Mouse (Mus musculus): ENCODE measurements around the gene Cers2. TPM values are rescaled to one million over a fixed set of nuclear protein-coding genes. Genes with fewer than 3 reads are reported as not detected.

Gene Cers2
- polyA plus RNA-seq, 1 experiment from 2014 or later = 221 TPM

DNA sequence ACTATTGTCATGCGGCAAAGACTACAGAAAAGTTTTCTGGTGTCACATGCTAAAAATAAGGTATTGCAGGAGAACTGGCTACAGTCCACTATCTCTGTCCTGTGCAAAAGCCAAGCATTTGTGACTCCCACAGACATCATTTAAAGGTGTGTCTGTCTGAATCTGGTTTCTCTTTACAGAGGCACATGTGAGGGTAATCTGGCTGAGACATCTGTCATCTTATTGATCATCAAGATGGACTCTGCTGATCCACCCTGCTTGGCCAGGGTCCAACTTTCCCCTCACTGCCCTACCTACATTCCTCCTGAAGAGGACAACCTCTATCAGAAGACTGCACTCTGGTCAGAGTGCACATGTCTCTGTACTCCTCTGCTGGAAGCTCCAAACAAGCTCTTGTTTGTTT is 37.4 kb upstream of the Cers2 start:
- Histone ChIP-seq H3K9me3 (ENCODE audit: control insufficient read depth, low read length) (no peaks in the 10 kb centered on the region), H3K36me3 (ENCODE audit: control insufficient read depth, insufficient read depth, low read length) (no peaks in the 10 kb centered on the region), H3K4me3 (ENCODE audit: low read length) (no peak overlapping the region), H3K4me1 (replicated peaks; ENCODE audit: control insufficient read depth, insufficient read depth, low read length) (peaks cover 3% of the 10 kb centered on the region; the same call in 1 of the 2 replicates), H3K9ac (ENCODE audit: low read length) (no peak overlapping the region), H3K27ac (ENCODE audit: low read length) (no peak overlapping the region), H3K4me2 (ENCODE audit: low read depth, low read length) (no peak overlapping the region), H3K27me3 (ENCODE audit: control insufficient read depth, insufficient read depth, low read depth, low read length) (no peaks in the 10 kb centered on the region)
- 89% methylated on average over 1 of the region's 1 CpGs for WGBS
- ATAC-seq (ENCODE audit: low read depth) = no peak

DNA sequence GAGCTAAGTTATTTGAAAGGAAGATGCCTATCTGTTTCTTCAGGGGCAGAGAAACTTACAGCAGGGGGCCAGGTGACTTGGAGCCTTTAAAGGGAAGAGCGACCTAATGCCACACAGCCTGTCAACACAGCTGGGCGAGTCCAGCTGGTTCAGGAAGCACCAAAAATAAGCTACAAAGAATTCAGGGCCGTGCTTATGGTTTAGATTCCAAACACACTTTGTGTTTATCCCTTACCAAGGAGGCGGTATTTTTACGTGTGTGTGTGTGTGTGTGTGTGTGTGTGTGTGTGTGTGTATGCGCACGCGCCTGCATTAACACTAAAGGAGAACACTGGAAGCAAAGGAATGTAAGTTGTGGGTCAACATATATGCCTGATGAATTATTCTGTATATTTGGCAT is 33.8 kb upstream of the Cers2 start:
- peak overlapping the region; percentile 91 for H3K9ac ChIP-seq (ENCODE audit: low read length)
- H3K27me3 ChIP-seq (ENCODE audit: control insufficient read depth, insufficient read depth, low read depth, low read length) = no peaks in the 10 kb centered on the region
- peak overlapping the region; percentile 81 for H3K4me3 ChIP-seq (ENCODE audit: low read length)
- H3K4me2 ChIP-seq (ENCODE audit: low read depth, low read length) = peak overlapping the region; percentile 80
- H3K9me3 ChIP-seq (ENCODE audit: control insufficient read depth, low read length) = no peaks in the 10 kb centered on the region
- no peak for ATAC-seq (ENCODE audit: low read depth)
- H3K36me3 ChIP-seq (ENCODE audit: control insufficient read depth, insufficient read depth, low read length) = no peaks in the 10 kb centered on the region
- H3K4me1 ChIP-seq (replicated peaks; ENCODE audit: control insufficient read depth, insufficient read depth, low read length) = peaks cover 13% of the 10 kb centered on the region
- H3K27ac ChIP-seq (ENCODE audit: low read length) = peak overlapping the region; percentile 92
- 10% methylated on average over 8 of the region's 8 CpGs for WGBS

DNA sequence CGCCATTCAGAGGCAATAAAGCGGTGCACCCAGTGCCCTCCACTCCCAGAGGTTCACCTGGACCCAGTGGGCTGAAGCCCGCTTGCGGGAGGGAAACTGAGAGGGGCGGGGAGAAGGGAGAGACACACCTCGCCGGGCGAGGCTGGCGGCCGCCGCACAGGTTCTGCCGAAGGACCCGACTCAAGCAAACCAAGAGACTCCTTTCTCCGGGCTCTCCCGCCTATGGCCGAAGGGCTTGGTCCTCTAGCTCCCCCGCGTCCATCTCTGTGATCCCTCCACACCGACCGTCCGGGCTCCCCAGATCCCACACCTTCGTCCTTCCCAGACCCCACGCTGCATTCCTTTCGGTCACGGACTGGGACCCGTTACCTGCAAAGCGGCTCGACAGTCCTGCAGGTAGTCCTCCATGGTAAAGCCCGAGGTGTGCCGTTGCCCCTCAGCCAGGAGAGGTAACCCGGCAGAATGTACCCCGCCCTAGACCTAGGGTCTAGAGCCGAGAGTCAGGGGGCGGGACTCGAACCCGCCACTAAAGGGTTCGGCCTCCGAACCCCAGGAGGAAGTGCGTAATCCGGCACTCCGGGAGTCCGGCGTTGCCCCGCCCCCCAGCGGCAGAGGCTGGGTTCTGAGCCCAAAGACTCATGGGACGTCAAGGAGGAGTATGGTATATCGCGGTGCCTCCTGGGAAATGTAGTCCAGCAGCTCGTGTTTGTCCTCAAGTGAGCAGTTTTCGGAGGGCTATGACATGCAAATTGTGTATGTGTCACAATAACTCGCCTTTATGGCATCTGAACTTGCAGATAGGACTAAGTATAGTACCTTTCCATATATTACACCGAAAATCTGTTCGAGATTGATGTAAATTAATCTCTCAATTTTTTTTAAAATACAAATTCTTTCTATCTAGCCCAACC is 33.1 kb upstream of the Cers2 start, which contains the start of the genes Mindy1 and Prune1:
Mindy1 (plus strand) TSS at position 130 of the 911 bp plus-strand sequence.
Prune1 (minus strand) TSS at position 861 of the 911 bp plus-strand sequence.
- peak; percentile 92 for ATAC-seq (ENCODE audit: low read depth)
- WGBS = under 1% methylated on average over 53 of the region's 53 CpGs
- Histone ChIP-seq H3K9ac (ENCODE audit: low read length) (peak within 1 kb of the TSS; percentile 91), H3K9me3 (ENCODE audit: control insufficient read depth, low read length) (no peaks in the 10 kb centered on the region), H3K36me3 (ENCODE audit: control insufficient read depth, insufficient read depth, low read length) (no peaks in the 10 kb centered on the region), H3K27me3 (ENCODE audit: control insufficient read depth, insufficient read depth, low read depth, low read length) (no peaks in the 10 kb centered on the region), H3K4me1 (replicated peaks; ENCODE audit: control insufficient read depth, insufficient read depth, low read length) (peaks cover 16% of the 10 kb centered on the region), H3K27ac (ENCODE audit: low read length) (peak within 1 kb of the TSS; percentile 99), H3K4me3 (ENCODE audit: low read length) (peak within 1 kb of the TSS; percentile 81), H3K4me2 (ENCODE audit: low read depth, low read length) (peak within 1 kb of the TSS; percentile 80)

DNA sequence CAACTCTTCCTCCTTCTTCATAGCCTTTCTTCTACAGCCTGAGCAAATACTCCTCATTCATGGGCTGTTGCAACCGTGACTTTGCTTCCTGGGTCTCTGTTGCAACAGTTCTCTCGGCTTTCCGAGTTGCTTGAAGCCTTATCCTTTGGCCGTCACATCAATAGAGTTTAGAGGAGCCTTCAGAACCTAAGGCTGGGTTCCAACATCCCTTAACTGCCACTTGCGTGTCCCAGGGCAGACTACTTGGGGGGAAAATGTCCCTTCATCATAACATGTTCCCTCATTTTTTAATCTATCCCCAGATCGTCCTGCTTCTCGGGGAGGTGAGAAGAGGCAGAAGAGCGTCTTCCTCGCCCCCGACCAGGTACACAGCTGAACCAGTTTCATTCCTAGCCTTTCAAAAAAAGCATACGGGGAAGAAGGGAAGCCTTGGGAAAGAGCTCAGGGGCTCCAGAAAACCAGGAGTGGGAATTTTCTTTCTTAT is 32.2 kb upstream of the Cers2 start:
- Histone ChIP-seq H3K27me3 (ENCODE audit: control insufficient read depth, insufficient read depth, low read depth, low read length) (no peaks in the 10 kb centered on the region), H3K27ac (ENCODE audit: low read length) (peak overlapping the region; percentile 99), H3K4me1 (replicated peaks; ENCODE audit: control insufficient read depth, insufficient read depth, low read length) (peaks cover 16% of the 10 kb centered on the region), H3K4me2 (ENCODE audit: low read depth, low read length) (peak overlapping the region; percentile 80), H3K9me3 (ENCODE audit: control insufficient read depth, low read length) (no peaks in the 10 kb centered on the region), H3K4me3 (ENCODE audit: low read length) (peak overlapping the region; percentile 65), H3K36me3 (ENCODE audit: control insufficient read depth, insufficient read depth, low read length) (no peaks in the 10 kb centered on the region), H3K9ac (ENCODE audit: low read length) (peak overlapping the region; percentile 80)
- WGBS = under 1% methylated on average over 11 of the region's 11 CpGs
- ATAC-seq (ENCODE audit: low read depth) = peak; percentile 35

DNA sequence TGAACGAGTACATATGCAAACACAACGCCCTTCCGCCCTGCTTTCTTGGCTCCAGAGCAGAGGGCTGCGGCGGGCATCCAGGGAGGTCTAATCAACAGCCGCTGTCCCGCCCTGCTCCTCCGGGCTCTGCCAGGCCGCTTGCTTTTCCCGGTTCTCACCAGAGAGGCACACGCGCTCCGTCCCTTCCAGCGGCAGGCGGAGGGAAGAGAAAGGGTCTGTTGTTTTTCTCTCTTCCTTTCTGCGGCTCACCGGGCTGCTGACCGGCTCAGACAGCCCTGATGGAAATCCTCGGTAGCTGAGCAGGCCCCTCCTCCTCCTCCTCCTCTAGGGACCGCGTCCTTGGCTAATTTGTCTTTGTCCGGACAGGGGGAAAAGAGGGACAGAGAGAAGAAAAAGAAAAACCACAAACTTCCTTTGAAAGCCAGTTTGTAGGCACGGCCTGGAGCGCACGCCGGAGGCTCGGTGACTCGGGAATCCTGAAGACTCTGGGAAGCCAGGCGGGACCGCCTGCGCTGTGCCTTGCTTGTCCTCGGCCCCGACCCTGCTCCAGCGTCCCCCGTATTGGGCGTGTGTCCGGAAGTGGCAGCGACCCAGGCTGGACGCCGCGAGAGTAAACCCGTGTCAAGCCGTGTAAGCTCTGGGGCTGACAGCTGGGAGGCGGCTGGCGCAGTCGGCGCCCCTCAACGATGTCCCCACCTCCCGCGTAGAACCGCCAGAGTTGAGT is 31.6 kb upstream of the Cers2 start:
- peak overlapping the region; percentile 80 for H3K4me2 ChIP-seq (ENCODE audit: low read depth, low read length)
- H3K9ac ChIP-seq (ENCODE audit: low read length) = peak overlapping the region; percentile 80
- peaks cover 3% of the 10 kb centered on the region; the same call in 1 of the 2 replicates for H3K36me3 ChIP-seq (ENCODE audit: control insufficient read depth, insufficient read depth, low read length)
- peak overlapping the region; percentile 99 for H3K27ac ChIP-seq (ENCODE audit: low read length)
- no peaks in the 10 kb centered on the region for H3K27me3 ChIP-seq (ENCODE audit: control insufficient read depth, insufficient read depth, low read depth, low read length)
- no peaks in the 10 kb centered on the region for H3K9me3 ChIP-seq (ENCODE audit: control insufficient read depth, low read length)
- WGBS = under 1% methylated on average over 51 of the region's 51 CpGs
- peak overlapping the region; percentile 65 for H3K4me3 ChIP-seq (ENCODE audit: low read length)
- H3K4me1 ChIP-seq (replicated peaks; ENCODE audit: control insufficient read depth, insufficient read depth, low read length) = peaks cover 16% of the 10 kb centered on the region
- peak; percentile 78 for ATAC-seq (ENCODE audit: low read depth)

DNA sequence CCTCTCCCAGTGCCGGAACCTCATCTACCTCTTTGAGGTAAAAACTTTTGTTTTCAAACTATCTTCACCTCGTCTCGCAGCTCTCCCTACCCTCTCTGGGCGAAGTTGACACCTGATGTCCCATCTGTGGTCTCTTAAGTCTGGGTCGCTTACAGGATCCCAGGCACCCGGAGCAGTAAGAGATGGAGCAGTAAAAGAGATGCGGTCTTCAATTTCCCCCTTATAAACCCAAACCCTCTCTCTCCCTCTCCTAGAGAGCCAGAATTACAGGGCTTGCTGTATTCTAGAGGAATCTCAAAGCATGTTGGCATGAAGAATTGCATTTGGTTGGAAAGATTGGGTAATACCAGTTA is 31.0 kb upstream of the Cers2 start:
- peak overlapping the region; percentile 99 for H3K27ac ChIP-seq (ENCODE audit: low read length)
- H3K4me1 ChIP-seq (replicated peaks; ENCODE audit: control insufficient read depth, insufficient read depth, low read length) = peaks cover 16% of the 10 kb centered on the region
- no peaks in the 10 kb centered on the region for H3K27me3 ChIP-seq (ENCODE audit: control insufficient read depth, insufficient read depth, low read depth, low read length)
- WGBS = 2% methylated on average over 7 of the region's 7 CpGs
- peak overlapping the region; percentile 80 for H3K9ac ChIP-seq (ENCODE audit: low read length)
- H3K4me2 ChIP-seq (ENCODE audit: low read depth, low read length) = peak overlapping the region; percentile 80
- H3K9me3 ChIP-seq (ENCODE audit: control insufficient read depth, low read length) = no peaks in the 10 kb centered on the region
- no peak for ATAC-seq (ENCODE audit: low read depth)
- peak overlapping the region; percentile 65 for H3K4me3 ChIP-seq (ENCODE audit: low read length)
- H3K36me3 ChIP-seq (ENCODE audit: control insufficient read depth, insufficient read depth, low read length) = peaks cover 8% of the 10 kb centered on the region

DNA sequence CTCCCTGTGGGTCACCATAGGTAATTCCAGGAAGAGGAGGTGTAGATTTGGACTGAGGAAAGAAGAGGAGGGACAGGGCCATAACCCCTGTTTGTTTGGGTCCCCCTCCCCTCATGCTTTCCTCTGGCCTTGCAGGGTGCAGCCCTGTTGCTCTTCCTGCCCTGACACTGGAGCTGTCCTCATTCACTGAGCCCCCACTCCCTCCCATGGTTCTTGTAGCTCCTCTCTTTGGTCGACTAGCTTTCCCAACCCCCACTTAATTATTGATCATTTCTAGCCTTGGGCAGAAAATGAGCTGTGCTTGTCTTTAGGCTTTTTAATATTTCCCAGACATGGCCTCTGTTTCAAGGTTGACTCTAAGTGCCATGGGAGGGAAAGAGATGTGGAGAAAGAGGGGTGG is 30.5 kb upstream of the Cers2 start:
- peak overlapping the region; percentile 65 for H3K4me3 ChIP-seq (ENCODE audit: low read length)
- H3K4me2 ChIP-seq (ENCODE audit: low read depth, low read length) = peak overlapping the region; percentile 80
- ATAC-seq (ENCODE audit: low read depth) = no peak
- no peaks in the 10 kb centered on the region for H3K9me3 ChIP-seq (ENCODE audit: control insufficient read depth, low read length)
- WGBS = 18% methylated on average over 1 of the region's 1 CpGs
- H3K27ac ChIP-seq (ENCODE audit: low read length) = peak overlapping the region; percentile 99; the same call in 1 of the 2 replicates
- peak overlapping the region; percentile 80 for H3K9ac ChIP-seq (ENCODE audit: low read length)
- H3K27me3 ChIP-seq (ENCODE audit: control insufficient read depth, insufficient read depth, low read depth, low read length) = no peaks in the 10 kb centered on the region
- peaks cover 16% of the 10 kb centered on the region for H3K4me1 ChIP-seq (replicated peaks; ENCODE audit: control insufficient read depth, insufficient read depth, low read length)
- peaks cover 10% of the 10 kb centered on the region for H3K36me3 ChIP-seq (ENCODE audit: control insufficient read depth, insufficient read depth, low read length)

DNA sequence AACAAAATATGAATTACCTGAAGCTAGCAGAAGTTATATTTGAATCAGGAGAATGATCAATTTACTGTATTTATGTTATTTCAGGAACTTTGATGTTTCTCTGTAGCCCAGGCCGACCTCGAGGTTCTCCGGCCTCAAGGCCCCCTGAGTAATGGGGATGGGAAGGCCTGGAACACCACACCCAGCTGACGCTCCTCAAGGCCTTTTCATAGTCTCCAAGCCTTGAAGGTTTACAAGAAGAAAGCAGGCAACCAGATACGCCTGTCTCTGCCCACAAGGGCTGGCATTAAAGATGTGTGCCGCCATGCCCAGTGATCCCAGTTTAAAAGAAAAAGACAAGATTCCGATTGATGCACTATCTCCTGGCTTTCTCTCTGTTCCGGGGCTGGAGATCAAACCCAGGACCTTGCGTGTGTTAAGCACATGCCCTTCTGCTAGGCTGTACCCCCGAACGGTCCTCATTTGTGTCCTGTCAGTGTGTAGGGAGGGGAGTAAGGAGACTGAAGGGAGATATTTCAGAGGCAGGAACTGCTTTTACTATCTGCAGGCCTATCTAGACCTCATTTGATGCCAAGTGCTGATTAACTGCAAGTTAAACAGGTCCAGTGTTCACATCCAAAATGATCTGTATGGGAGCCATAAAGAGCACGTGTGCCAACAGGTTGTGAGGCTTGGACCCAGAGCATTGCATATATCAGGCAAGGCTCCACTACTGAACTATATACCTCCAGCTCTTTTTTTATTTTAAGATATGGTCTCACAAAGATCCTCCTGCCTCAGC is 29.9 kb upstream of the Cers2 start:
- Histone ChIP-seq H3K4me1 (replicated peaks; ENCODE audit: control insufficient read depth, insufficient read depth, low read length) (peaks cover 16% of the 10 kb centered on the region), H3K27ac (ENCODE audit: low read length) (no peak overlapping the region), H3K4me3 (ENCODE audit: low read length) (peak overlapping the region; percentile 65; the same call in 1 of the 2 replicates), H3K9me3 (ENCODE audit: control insufficient read depth, low read length) (no peaks in the 10 kb centered on the region), H3K36me3 (ENCODE audit: control insufficient read depth, insufficient read depth, low read length) (peaks cover 13% of the 10 kb centered on the region), H3K27me3 (ENCODE audit: control insufficient read depth, insufficient read depth, low read depth, low read length) (no peaks in the 10 kb centered on the region), H3K9ac (ENCODE audit: low read length) (no peak overlapping the region), H3K4me2 (ENCODE audit: low read depth, low read length) (peak overlapping the region; percentile 80)
- ATAC-seq (ENCODE audit: low read depth) = no peak
- WGBS = 82% methylated on average over 12 of the region's 12 CpGs

All from lung, embryonic 16.5 days (tissue).